Mouse (Mus musculus) layer of hippocampus, adult 2 months (tissue): ENCODE results near the gene A230050P20Rik. TPM values are rescaled to one million over a fixed set of nuclear protein-coding genes. Genes with fewer than 3 reads are reported as not detected.
A peak's percentile ranks its signal among the peaks of the same experiment; 100 is the strongest.

ENCODE experiments used
- DNase-seq, 2 experiments: peaks; one replicate each; pipeline ENCODE4 v3.0.0; 2022; ENCODE audit warnings: low spot score in 2 of 2
- H3K27ac ChIP-seq: fragments of 200-600 bp; 2 replicates; pipeline ENCODE4 v1.8.1; 2022
- H3K4me3 ChIP-seq: fragments of 200-600 bp; 2 replicates; pipeline ENCODE4 v1.8.1; 2022; ENCODE audit warnings: mild to moderate bottlenecking
- CTCF ChIP-seq: fragments of 200-600 bp; conservative IDR thresholded peaks from 2 replicates; pipeline ENCODE4 v1.8.1; 2022; ENCODE audit warnings: antibody characterized with exemption, mild to moderate bottlenecking, moderate library complexity
- total RNA-seq, 2 experiments: library from RNA; stranded (reverse); gene quantifications; 2 replicates each; pipeline ENCODE4 v1.2.3; 2021

Gene A230050P20Rik
- total RNA-seq, 2 experiments from 2014 or later, result 77.6 to 85.9 TPM

DNA sequence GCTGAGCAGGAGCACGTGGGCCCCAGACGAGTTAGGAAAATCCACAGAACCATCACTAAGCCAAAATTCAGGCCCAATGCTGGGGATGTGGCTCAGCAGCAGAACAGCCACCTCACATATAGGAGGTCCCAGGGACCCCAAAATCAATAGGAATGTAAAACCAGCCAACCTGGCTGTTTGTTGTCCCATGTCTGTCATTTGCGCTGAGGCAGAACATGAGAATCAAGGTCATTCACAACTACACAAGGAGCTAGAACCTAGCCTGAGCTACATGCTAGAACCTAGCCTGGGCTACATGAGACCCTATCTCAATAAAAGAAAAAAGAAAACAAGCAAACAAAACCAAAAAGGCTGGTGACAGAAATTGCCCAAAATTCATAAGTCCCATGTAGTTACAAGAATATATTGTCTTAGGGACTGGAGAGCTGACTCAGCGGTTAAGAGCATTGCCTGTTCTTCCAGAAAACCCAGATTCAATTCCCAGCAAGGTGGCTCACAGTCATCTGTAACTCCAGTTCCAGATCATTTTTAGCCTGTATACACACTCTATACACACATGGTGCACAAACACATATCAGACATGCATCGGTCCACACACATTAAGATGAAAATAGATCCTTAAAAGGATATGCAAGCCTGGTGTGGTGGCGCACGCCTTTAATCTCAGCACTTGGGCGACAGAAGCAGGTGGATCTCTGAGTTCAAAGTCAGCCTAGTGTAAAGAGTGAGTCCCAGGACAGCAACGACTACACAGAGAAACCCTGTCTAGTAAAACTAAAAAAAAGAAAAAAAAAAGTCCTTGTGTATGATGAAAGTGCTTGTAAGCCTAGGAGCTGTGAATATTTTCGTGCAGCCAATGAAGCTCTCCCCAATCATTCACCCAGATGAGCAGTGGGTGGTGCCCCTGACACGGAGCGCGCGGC, 8.9 kb downstream of the A230050P20Rik start:
- TF ChIP-seq CTCF, result no peak

DNA sequence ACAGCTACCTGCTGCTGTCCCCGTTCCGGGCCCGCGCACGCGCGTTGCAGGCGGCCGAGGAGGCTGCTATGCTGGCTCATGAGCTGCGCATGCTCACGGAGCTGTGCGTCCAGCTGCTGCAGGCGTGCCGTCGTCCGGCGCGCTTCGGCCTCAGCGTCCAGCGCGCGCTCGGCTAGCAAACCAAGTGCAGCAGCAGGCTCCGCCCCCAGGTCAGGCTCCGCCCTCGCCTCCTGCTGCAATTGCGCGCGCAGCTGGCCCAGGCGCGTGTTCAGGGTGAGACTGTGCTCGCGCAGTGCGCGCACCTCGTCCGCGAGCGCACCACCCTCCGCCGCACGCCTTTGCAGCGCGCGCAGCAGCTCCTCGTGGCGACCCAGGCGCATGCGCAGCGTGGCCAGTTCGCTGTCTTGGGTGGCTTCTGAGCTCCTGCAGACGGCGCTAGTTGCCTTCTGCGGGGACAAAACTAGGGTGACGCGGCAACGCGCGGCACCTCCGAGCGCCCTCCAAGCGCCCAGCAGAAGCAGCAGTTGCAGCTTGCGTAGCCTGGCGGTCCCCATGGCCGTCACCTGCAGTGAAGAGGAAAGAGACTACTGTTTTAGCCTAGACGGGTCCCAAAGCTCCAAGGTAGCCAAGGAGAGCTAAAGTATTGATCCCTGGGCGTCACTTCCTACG, 9.7 kb downstream of the A230050P20Rik start:
- peak; percentile 98 to 99 for DNase-seq

More for the DNA sequence above, 8.9 kb downstream of the A230050P20Rik start:
- peak overlapping the region; percentile 72 for H3K4me3 ChIP-seq
- peak overlapping the region; percentile 99 for H3K27ac ChIP-seq
- no peak for DNase-seq

DNA sequence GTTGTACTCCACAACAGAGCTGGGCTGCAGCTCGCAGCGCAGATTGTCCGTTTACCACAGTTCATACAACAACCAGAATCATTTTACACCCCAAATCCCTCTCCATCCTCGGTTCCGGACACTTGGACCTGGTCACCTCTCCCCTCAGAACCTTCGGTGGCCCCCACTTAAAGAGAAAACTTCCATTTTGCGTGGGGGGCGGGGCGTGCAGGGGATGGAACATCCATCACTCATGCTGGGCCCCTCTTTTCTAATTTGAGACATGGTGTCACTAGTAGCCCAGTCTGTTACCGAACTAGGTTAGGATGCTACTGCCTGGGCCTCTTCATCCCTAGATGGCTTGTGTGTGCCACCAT, 10.2 kb downstream of the A230050P20Rik start:
- TF ChIP-seq CTCF, result no peak
- DNase-seq, result no peak
- Histone ChIP-seq H3K27ac (peak overlapping the region; percentile 99), H3K4me3 (peak overlapping the region; percentile 72)

More for the DNA sequence above, 9.7 kb downstream of the A230050P20Rik start:
- Histone ChIP-seq H3K4me3 (peak overlapping the region; percentile 72), H3K27ac (peak overlapping the region; percentile 99)
- peak; percentile 85 for TF ChIP-seq CTCF

DNA sequence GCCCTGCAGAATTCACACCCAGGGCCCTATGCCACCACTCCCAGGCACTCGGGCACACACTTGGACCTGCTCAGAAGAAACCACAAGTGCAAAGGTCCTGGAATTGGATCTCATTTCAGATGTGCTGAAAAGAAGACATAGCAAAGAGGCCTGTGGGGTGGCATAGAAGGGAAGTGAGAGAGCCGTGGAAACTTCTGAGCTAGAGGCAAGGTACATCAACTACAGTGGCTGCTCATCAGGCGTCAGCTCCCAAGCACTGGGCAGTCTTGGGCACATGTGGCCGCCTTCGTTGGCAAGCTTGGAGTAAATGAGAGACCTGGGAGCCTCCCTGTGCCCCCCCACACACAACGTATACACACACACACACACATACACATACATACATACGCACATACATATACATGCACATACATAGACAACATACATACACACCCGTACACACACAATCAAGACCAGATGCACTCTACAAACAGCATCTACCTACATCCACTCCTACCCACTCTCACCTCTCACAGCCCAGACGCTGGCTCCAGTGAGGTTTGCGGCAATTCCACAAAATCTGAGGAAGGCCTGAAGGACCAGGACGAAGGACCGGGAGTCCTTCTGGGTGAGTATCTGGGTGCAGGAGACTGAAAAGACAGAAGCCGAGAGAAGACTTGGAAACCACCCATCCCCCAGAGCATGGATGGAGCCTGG, 10.8 kb downstream of the A230050P20Rik start, which contains the start of gene Angptl6:
Gene Angptl6, minus strand, starts transcription at position 631 of the 696 bp plus-strand sequence.
- no peak for DNase-seq
- no peak for TF ChIP-seq CTCF
- peak within 1 kb of the TSS; percentile 99 for H3K27ac ChIP-seq
- H3K4me3 ChIP-seq, result peak within 1 kb of the TSS; percentile 72

DNA sequence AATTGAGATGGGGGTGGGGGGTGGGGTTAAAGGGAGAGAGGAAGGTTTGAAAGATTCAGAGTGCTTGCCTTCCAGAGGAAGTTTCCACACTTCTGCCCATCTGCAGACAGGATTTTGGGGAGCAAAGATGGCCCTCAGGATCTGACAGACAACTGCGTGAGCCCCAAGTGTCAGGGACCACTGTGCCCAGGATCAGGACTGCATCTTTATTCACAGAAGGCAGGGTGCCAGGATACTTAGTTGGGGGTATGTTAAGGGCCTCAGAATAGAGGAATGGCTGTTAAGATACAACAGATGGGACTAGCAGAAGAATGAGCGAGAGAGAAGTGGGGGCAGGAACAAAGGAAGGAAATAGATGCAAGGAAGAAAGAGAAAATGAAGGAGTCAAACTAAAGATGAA, 18.1 kb downstream of the A230050P20Rik start:
- no peak overlapping the region for H3K4me3 ChIP-seq
- no peak for TF ChIP-seq CTCF
- no peak for DNase-seq
- 0 out of 2 replicates have a peak overlapping the region, but pooled peaks have one; percentile 98 for H3K27ac ChIP-seq

DNA sequence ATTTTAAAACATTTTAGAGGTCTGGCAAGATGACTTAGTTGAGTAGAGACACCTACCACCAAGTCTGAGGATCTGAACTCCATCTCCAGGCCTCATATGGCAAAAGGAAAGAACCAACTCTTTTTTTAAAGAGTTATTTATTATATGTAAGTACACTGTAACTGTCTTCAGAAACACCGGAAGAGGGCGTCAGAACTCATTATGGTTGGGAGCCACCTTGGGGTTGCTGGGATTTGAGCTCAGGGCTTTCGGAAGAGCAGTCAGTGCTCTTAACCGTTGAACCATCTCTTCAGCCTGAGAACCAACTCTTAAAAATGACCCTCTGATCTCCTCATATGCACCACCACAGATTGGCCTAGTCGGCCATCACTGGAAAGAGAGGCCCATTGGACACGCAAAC, 18.7 kb downstream of the A230050P20Rik start:
- H3K27ac ChIP-seq, result peak overlapping the region; percentile 98; the same call in 1 of the 2 replicates

DNA sequence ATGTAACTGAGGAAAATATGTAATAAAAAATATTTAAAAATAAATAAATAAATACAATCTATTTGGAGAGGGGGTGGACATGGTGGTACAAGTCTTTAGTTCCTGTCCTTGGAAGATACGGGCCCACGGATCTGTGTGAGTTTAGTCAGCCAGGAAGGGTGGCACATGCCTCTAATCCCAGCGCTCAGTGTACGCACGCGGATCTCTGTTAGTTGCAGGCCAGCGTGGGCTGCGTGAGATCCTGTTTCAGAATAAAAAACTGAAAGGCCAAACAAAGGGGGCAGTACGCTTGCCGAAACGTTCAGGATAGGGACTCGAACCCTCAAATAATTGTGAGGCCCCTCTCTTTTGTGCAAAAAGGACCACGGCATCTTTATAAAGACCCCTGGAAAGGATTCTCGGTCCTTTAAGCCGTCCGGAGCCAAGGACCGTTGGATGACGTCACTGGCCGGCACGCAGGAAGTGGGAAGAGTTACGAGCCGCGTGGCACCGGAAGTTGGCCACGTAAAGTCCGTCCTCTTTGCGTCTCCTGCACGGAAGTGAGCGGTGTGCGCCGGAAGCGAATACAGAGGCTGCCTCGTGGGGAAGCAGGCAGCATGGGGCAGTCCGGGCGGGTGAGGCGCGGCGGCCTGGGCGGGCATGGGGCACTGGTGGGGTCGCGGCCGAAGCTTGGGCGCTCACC, 19.4 kb downstream of the A230050P20Rik start, which contains the start of gene Ppan:
Gene Ppan, plus strand, starts transcription at position 472 of the 682 bp plus-strand sequence.
- DNase-seq, result peak; percentile 95 to 96
- H3K4me3 ChIP-seq, result peak within 1 kb of the TSS; percentile 93
- TF ChIP-seq CTCF, result no peak
- H3K27ac ChIP-seq, result peak within 1 kb of the TSS; percentile 98

More for the DNA sequence above, 18.7 kb downstream of the A230050P20Rik start:
- TF ChIP-seq CTCF, result no peak
- no peak overlapping the region for H3K4me3 ChIP-seq
- DNase-seq, result no peak

DNA sequence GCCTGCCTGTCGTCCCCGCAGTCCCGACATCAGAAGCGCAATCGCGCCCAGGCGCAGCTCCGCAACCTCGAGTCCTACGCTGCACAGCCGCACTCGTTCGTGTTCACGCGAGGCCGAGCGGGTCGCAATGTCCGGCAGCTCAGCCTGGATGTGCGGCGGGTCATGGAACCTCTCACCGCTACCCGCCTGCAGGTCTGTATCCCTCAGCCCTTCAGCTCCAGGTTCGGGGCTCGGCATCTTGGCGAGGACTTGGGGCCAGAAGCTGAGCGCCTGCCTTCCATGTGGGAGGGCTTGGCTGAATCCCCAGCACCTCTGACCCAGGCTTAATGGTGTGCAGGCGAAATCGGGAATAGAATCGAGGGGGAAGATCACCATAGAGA, 19.9 kb downstream of the A230050P20Rik start:
- no peak for TF ChIP-seq CTCF
- H3K4me3 ChIP-seq, result peak overlapping the region; percentile 93
- DNase-seq, result no peak
- peak overlapping the region; percentile 98 for H3K27ac ChIP-seq

DNA sequence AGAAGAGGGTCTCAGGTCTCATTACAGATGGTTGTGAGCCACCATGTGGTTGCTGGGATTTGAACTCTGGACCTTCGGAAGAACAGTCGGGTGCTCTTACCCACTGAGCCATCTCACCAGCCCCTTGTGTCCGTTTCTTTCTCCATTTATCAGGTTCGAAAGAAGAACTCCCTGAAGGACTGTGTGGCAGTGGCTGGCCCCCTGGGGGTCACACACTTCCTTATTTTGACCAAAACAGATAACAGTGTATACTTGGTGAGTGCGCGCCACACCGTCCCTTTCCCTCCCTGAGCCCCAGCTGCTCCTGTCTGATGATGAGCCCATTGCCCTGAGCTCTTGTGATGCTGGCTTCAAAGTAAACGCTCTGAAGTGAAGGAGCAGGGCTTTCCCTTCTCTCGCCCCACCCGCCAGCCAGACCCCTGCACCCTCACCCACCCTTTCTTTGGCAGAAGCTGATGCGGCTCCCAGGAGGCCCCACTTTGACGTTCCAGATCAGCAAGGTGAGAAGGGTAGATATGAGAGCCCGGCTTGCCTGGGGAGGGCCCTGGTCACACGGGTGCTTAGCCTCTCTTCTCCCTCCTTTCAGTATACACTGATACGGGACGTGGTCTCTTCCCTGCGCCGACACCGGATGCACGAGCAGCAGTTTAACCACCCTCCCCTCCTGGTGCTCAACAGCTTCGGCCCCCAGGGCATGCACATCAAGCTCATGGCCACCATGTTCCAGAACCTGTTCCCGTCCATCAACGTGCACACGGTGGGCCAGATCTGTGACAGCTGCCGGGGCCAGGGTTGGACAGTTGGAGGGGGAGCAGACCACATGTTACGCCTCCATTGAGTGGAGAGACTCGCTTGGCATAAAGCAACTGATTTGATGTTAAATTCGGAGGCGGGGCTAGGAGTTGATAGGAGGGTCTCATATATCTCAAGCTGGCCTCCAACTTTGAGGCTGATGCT, 21.0 kb downstream of the A230050P20Rik start:
- no peak for DNase-seq
- H3K27ac ChIP-seq, result no peak overlapping the region
- TF ChIP-seq CTCF, result no peak
- no peak overlapping the region for H3K4me3 ChIP-seq

DNA sequence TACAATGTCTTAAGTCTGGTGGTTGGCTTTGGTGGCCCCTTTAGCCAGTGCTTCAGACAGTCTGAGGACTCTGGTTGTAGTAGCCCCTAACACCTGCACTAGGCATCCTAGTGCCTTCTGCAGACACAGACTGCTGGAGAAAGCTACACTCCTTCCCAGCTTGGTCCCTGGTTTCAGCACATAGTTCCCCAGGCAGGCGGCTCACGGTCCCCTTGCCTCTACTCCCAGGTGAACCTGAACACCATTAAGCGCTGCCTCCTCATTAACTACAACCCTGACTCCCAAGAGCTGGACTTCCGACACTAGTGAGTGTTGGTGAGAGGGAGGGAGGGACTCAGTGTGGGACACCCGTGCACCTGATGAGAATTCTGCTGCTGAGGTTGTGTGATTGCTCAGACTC, 22.0 kb downstream of the A230050P20Rik start:
- TF ChIP-seq CTCF, result no peak
- no peak for DNase-seq
- H3K27ac ChIP-seq, result no peak overlapping the region

DNA sequence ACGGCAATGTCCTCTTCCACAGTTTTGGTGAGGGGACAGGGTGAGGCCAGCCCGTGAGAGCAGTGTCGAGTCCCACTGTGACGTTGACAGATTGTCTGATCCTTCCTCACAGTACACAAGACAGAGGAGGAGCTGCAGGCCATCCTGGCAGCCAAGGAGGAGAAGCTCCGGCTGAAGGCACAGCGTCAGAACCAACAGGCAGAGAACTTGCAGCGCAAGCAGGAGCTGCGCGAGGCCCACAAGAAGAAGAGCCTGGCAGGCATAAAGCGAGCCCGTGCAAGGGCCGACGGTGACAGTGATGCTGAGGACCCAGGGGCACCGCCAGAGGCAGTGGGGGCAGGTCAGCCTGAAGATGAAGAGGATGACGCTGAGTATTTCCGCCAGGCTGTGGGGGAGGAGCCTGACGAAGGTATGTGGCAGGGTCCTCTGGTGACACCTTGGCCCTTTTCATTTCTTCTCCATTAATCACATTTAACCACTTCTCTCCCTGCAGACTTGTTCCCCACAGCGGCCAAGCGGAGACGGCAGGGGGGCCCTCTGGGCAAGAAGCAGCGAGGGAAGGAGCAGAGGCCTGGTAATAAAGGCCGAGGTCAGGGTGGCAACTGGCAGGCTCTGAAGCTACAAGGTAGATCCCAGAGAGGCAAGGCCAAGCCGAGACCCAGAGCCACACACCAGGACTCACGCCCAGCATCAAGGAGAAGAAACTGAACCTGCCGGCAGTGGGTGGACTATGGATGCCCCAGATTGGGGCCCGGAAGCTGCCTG, 23.1 kb downstream of the A230050P20Rik start:
- DNase-seq, result no peak
- H3K27ac ChIP-seq, result no peak overlapping the region
- TF ChIP-seq CTCF, result no peak
- H3K4me3 ChIP-seq, result no peak overlapping the region

More for the DNA sequence above, 22.0 kb downstream of the A230050P20Rik start:
- no peak overlapping the region for H3K4me3 ChIP-seq
